Mouse (Mus musculus) midbrain, embryonic 16.5 days (tissue): ENCODE results near the gene Nkain1. TPM values are rescaled to one million over a fixed set of nuclear protein-coding genes. Genes with fewer than 3 reads are reported as not detected.

Experiments used
- ATAC-seq: fragments of 200-750 bp; cut with Nextera tagmentation; 2 replicates; pipeline ENCODE4 v1.8.0; 2017; ENCODE audit warnings: moderate TSS enrichment
- H3K27ac ChIP-seq: fragments of 300-500 bp; sonication (generic); 2 replicates; pipeline ENCODE4 v1.5.1; 2014; ENCODE audit warnings: mild to moderate bottlenecking, low read length, mixed read lengths
- H3K27me3 ChIP-seq: fragments of 300-500 bp; sonication (generic); 2 replicates; pipeline ENCODE4 v1.6.1; 2014; ENCODE audit warnings: low read depth, low read length, mixed read lengths; ENCODE audit not compliant: control insufficient read depth, insufficient read depth
- H3K36me3 ChIP-seq: fragments of 300-500 bp; sonication (generic); 2 replicates; pipeline ENCODE4 v1.6.1; 2014; ENCODE audit warnings: mild to moderate bottlenecking, low read length, moderate library complexity, mixed read lengths; ENCODE audit not compliant: control insufficient read depth, insufficient read depth
- H3K4me1 ChIP-seq: fragments of 300-500 bp; sonication (generic); 2 replicates; pipeline ENCODE4 v1.6.1; 2014; ENCODE audit warnings: mild to moderate bottlenecking, low read length, mixed read lengths; ENCODE audit not compliant: control insufficient read depth, insufficient read depth
- H3K4me2 ChIP-seq: fragments of 300-500 bp; sonication (generic); 2 replicates; pipeline ENCODE4 v1.6.1; 2014; ENCODE audit warnings: mild to moderate bottlenecking, low read length, mixed read lengths
- H3K4me3 ChIP-seq: fragments of 300-500 bp; sonication (generic); 2 replicates; pipeline ENCODE4 v1.5.1; 2014; ENCODE audit warnings: low read depth, mild to moderate bottlenecking, low read length, moderate library complexity, mixed read lengths
- H3K9ac ChIP-seq: fragments of 300-500 bp; sonication (generic); 2 replicates; pipeline ENCODE4 v1.6.1; 2014; ENCODE audit warnings: low read depth, low read length, mixed read lengths
- H3K9me3 ChIP-seq: fragments of 300-500 bp; sonication (generic); replicated peaks from 2 replicates; pipeline ENCODE4 v1.6.1; 2014; ENCODE audit warnings: mild to moderate bottlenecking, low read length, mixed read lengths; ENCODE audit not compliant: control insufficient read depth, poor library complexity, severe bottlenecking
- WGBS: fragments of 180-500 bp; shearing (Covaris S2); extraction: QIAGEN DNeasy Blood & Tissue Kit; methylation state at CpG from one replicate; pipeline ENCODE4 v1.1.7; 2014; 5-methylcytosine and 5-hydroxymethylcytosine counted together
- polyA plus RNA-seq: library from polyadenylated mRNA; unstranded; fragments of >200 nt; fragmentation: Nextera tagmentation; extraction: Ambion mirVana; gene quantifications from 2 replicates; pipeline ENCODE4 v1.2.1, GENCODE M21; 2015

Gene Nkain1
- polyA plus RNA-seq, 1 experiment from 2014 or later, result 7.2 TPM

GRCm38 (mm10) chr4:130570941-130571720 is 2.8 kb downstream of the Nkain1 start:
- H3K4me2 ChIP-seq, result peak overlapping the region; percentile 87
- peak overlapping the region; percentile 55 for H3K9ac ChIP-seq
- H3K27me3 ChIP-seq, result no peaks in the 10 kb centered on the region
- WGBS, result 16% methylated on average over 10 of the region's 10 CpGs
- H3K9me3 ChIP-seq, result no peaks in the 10 kb centered on the region
- ATAC-seq, result peak; percentile 52; the same call in 1 of the 2 replicates
- peak overlapping the region; percentile 14; the same call in 1 of the 2 replicates for H3K4me3 ChIP-seq
- peaks cover 37% of the 10 kb centered on the region for H3K4me1 ChIP-seq
- no peaks in the 10 kb centered on the region for H3K36me3 ChIP-seq
- H3K27ac ChIP-seq, result peak overlapping the region; percentile 53

GRCm38 (mm10) chr4:130568043-130568978 is 5.7 kb downstream of the Nkain1 start:
- Histone ChIP-seq H3K4me1 (peaks cover 47% of the 10 kb centered on the region), H3K27me3 (no peaks in the 10 kb centered on the region), H3K36me3 (no peaks in the 10 kb centered on the region), H3K9ac (no peak overlapping the region), H3K9me3 (no peaks in the 10 kb centered on the region), H3K4me3 (no peak overlapping the region), H3K27ac (no peak overlapping the region), H3K4me2 (peak overlapping the region; percentile 3; the same call in 1 of the 2 replicates)
- 57% methylated on average over 23 of the region's 23 CpGs for WGBS
- no peak for ATAC-seq

GRCm38 (mm10) chr4:130563820-130564219 is 10.2 kb downstream of the Nkain1 start:
- peaks cover 41% of the 10 kb centered on the region for H3K4me1 ChIP-seq
- ATAC-seq, result peak; percentile 70
- H3K9ac ChIP-seq, result peak overlapping the region; percentile 43
- H3K36me3 ChIP-seq, result no peaks in the 10 kb centered on the region
- WGBS, result 19% methylated on average over 8 of the region's 8 CpGs
- no peaks in the 10 kb centered on the region for H3K9me3 ChIP-seq
- H3K4me3 ChIP-seq, result no peak overlapping the region
- H3K27ac ChIP-seq, result peak overlapping the region; percentile 20
- H3K4me2 ChIP-seq, result peak overlapping the region; percentile 27
- H3K27me3 ChIP-seq, result no peaks in the 10 kb centered on the region

GRCm38 (mm10) chr4:130563260-130563756 is 10.7 kb downstream of the Nkain1 start:
- WGBS, result 80% methylated on average over 9 of the region's 9 CpGs
- Histone ChIP-seq H3K4me2 (peak overlapping the region; percentile 27; the same call in 1 of the 2 replicates), H3K27me3 (no peaks in the 10 kb centered on the region), H3K27ac (peak overlapping the region; percentile 20), H3K4me3 (no peak overlapping the region), H3K9me3 (no peaks in the 10 kb centered on the region), H3K36me3 (no peaks in the 10 kb centered on the region), H3K4me1 (peaks cover 39% of the 10 kb centered on the region), H3K9ac (no peak overlapping the region)
- ATAC-seq, result peak; percentile 2; the same call in 1 of the 2 replicates

- 28% methylated on average over 11 of the region's 11 CpGs for WGBS
- H3K27ac ChIP-seq, result peak overlapping the region; percentile 47
- H3K9ac ChIP-seq, result no peak overlapping the region
- no peaks in the 10 kb centered on the region for H3K9me3 ChIP-seq
- H3K36me3 ChIP-seq, result no peaks in the 10 kb centered on the region
- ATAC-seq, result no peak
- no peak overlapping the region for H3K4me2 ChIP-seq
- peaks cover 36% of the 10 kb centered on the region for H3K4me1 ChIP-seq
- H3K27me3 ChIP-seq, result no peaks in the 10 kb centered on the region
- H3K4me3 ChIP-seq, result no peak overlapping the region
These were observed 13.2 kb downstream of the Nkain1 start for GRCm38 (mm10) chr4:130560576-130561310.

GRCm38 (mm10) chr4:130559220-130559619 is 14.8 kb downstream of the Nkain1 start:
- Histone ChIP-seq H3K4me1 (peaks cover 32% of the 10 kb centered on the region), H3K9me3 (no peaks in the 10 kb centered on the region), H3K4me2 (no peak overlapping the region), H3K4me3 (no peak overlapping the region), H3K9ac (no peak overlapping the region), H3K27me3 (no peaks in the 10 kb centered on the region), H3K27ac (no peak overlapping the region), H3K36me3 (no peaks in the 10 kb centered on the region)
- no peak for ATAC-seq
- 83% methylated on average over 3 of the region's 3 CpGs for WGBS

GRCm38 (mm10) chr4:130557852-130558251 is 16.1 kb downstream of the Nkain1 start:
- Histone ChIP-seq H3K9me3 (no peaks in the 10 kb centered on the region), H3K4me1 (peaks cover 26% of the 10 kb centered on the region), H3K27ac (no peak overlapping the region), H3K27me3 (no peaks in the 10 kb centered on the region), H3K4me3 (no peak overlapping the region), H3K9ac (no peak overlapping the region), H3K36me3 (no peaks in the 10 kb centered on the region), H3K4me2 (no peak overlapping the region)
- no peak for ATAC-seq
- 75% methylated on average over 12 of the region's 12 CpGs for WGBS

GRCm38 (mm10) chr4:130556992-130557391 is 17.0 kb downstream of the Nkain1 start:
- Histone ChIP-seq H3K4me2 (no peak overlapping the region), H3K4me1 (peaks cover 35% of the 10 kb centered on the region), H3K36me3 (no peaks in the 10 kb centered on the region), H3K4me3 (no peak overlapping the region), H3K27me3 (no peaks in the 10 kb centered on the region), H3K9ac (no peak overlapping the region), H3K27ac (no peak overlapping the region), H3K9me3 (no peaks in the 10 kb centered on the region)
- no peak for ATAC-seq
- WGBS, result no CpG with 5 or more reads among the region's 1 CpGs
